8 mouse cellular contexts compared by ENCODE assay signal in genomic region chr16:16983131-16983533, GRCm38 (mm10). TPM values are rescaled to one million over a fixed set of nuclear protein-coding genes. Genes with fewer than 3 reads are reported as not detected.
DNase-seq lines count a peak whose midpoint lies in the region; ATAC-seq and TF ChIP-seq lines count a peak whose summit lies in the region.

Gene Mapk1, plus strand, starts transcription at chr16:16983382.

- H3K36me3 ChIP-seq in forebrain, embryonic 10.5 days (replicated peaks), result peaks cover 26% of the 10 kb centered on the region
- H3K36me3 ChIP-seq in heart, embryonic 15.5 days, result no peaks in the 10 kb centered on the region; the same call in 1 of the 2 replicates
- H3K36me3 ChIP-seq in liver, embryonic 14.5 days (replicated peaks; ENCODE audit: control insufficient read depth, insufficient read depth, low read depth), result peaks cover 3% of the 10 kb centered on the region
- no peaks in the 10 kb centered on the region for H3K36me3 ChIP-seq in neural tube, embryonic 11.5 days (ENCODE audit: control insufficient read depth, insufficient read depth, low read length)
- H3K36me3 ChIP-seq in stomach, postnatal 0 days (ENCODE audit: control insufficient read depth, insufficient read depth, low read length), result no peaks in the 10 kb centered on the region

- no peaks in the 10 kb centered on the region for H3K27me3 ChIP-seq in forebrain, embryonic 10.5 days (ENCODE audit: poor library complexity, severe bottlenecking)
- H3K27me3 ChIP-seq in heart, embryonic 15.5 days, result no peaks in the 10 kb centered on the region
- no peaks in the 10 kb centered on the region for H3K27me3 ChIP-seq in liver, embryonic 14.5 days (ENCODE audit: control insufficient read depth, insufficient read depth, low read length)
- H3K27me3 ChIP-seq in neural tube, embryonic 11.5 days (ENCODE audit: control insufficient read depth, insufficient read depth, low read length), result no peaks in the 10 kb centered on the region
- H3K27me3 ChIP-seq in stomach, postnatal 0 days (ENCODE audit: control insufficient read depth, insufficient read depth, low read length), result no peaks in the 10 kb centered on the region

- H3K27ac ChIP-seq in forebrain, embryonic 10.5 days, result peak within 1 kb of the TSS; percentile 97
- peak within 1 kb of the TSS; percentile 91 for H3K27ac ChIP-seq in heart, embryonic 15.5 days
- peak within 1 kb of the TSS; percentile 37 for H3K27ac ChIP-seq in liver, embryonic 14.5 days
- H3K27ac ChIP-seq in neural tube, embryonic 11.5 days (ENCODE audit: low read depth, low read length), result peak within 1 kb of the TSS; percentile 71
- H3K27ac ChIP-seq in stomach, postnatal 0 days (replicated peaks), result peak within 1 kb of the TSS; percentile 97

- ATAC-seq in heart, embryonic 15.5 days (replicated peaks; ENCODE audit: insufficient number of reproducible peaks, insufficient read depth, low FRiP score, low read depth), result peak; percentile 98
- peak; percentile 94 for ATAC-seq in liver, embryonic 14.5 days (ENCODE audit: insufficient read depth)
- ATAC-seq in neural tube, embryonic 11.5 days (ENCODE audit: insufficient read depth, low FRiP score, low TSS enrichment), result peak; percentile 98
- ATAC-seq in stomach, postnatal 0 days (ENCODE audit: low FRiP score, low TSS enrichment), result peak; percentile 99

- WGBS in forebrain, embryonic 10.5 days, result under 1% methylated on average over 35 of the region's 35 CpGs
- under 1% methylated on average over 35 of the region's 35 CpGs for WGBS in heart, embryonic 15.5 days
- WGBS in liver, embryonic 14.5 days (ENCODE audit: insufficient replicate concordance), result under 1% methylated on average over 35 of the region's 35 CpGs
- WGBS in neural tube, embryonic 11.5 days, result under 1% methylated on average over 35 of the region's 35 CpGs
- 0% methylated on average over 26 of the region's 35 CpGs for WGBS in stomach, postnatal 0 days

- TF ChIP-seq EP300 in liver, embryonic 14.5 days (IDR thresholded peaks at IDR 0.05; ENCODE audit: low read depth), result no peak
- no peak for TF ChIP-seq EP300 in stomach, postnatal 0 days (optimal IDR thresholded peaks at IDR 0.05)

- H3K9ac ChIP-seq in heart, embryonic 15.5 days, result peak within 1 kb of the TSS; percentile 80
- peak within 1 kb of the TSS; percentile 96 for H3K9ac ChIP-seq in liver, embryonic 14.5 days (replicated peaks)
- H3K9ac ChIP-seq in neural tube, embryonic 11.5 days (ENCODE audit: low read length), result peak within 1 kb of the TSS; percentile 75
- peak within 1 kb of the TSS; percentile 96 for H3K9ac ChIP-seq in stomach, postnatal 0 days (ENCODE audit: low read length)

- peak within 1 kb of the TSS; percentile 70 for H3K4me2 ChIP-seq in heart, embryonic 15.5 days
- H3K4me2 ChIP-seq in liver, embryonic 14.5 days (ENCODE audit: low read depth), result peak within 1 kb of the TSS; percentile 82
- H3K4me2 ChIP-seq in neural tube, embryonic 11.5 days (ENCODE audit: low read depth), result peak within 1 kb of the TSS; percentile 57
- peak within 1 kb of the TSS; percentile 81 for H3K4me2 ChIP-seq in stomach, postnatal 0 days (replicated peaks; ENCODE audit: low read depth)

- DNase-seq in CD8-positive naive resting alpha-beta T cell, adult 2 months (ENCODE audit: low read depth in 2 of 2, low spot score in 2 of 2), result peak; percentile 93 to 95
- peak; percentile 95 for DNase-seq in c-Kit-positive CD71-negative TER-119-negative erythroid progenitor cells, embryonic 14.5 days (ENCODE audit: low read depth)
- DNase-seq in forebrain, embryonic 10.5 days (ENCODE audit: extremely low spot score, low spot score), result peak; percentile 97
- peak; percentile 98 for DNase-seq in kidney, postnatal 25 days
- peak; percentile 90 to 92 (median 91) for DNase-seq in liver, embryonic 14.5 days (ENCODE audit: low read depth in 3 of 3, low spot score in 3 of 3)
- peak; percentile 96 for DNase-seq in neural tube, embryonic 11.5 days (ENCODE audit: low spot score)
- peak; percentile 97 for DNase-seq in stomach, postnatal 0 days (ENCODE audit: low spot score)

- peak within 1 kb of the TSS; percentile 98 for H3K4me3 ChIP-seq in forebrain, embryonic 10.5 days
- H3K4me3 ChIP-seq in heart, embryonic 15.5 days, result peak within 1 kb of the TSS; percentile 86
- peak within 1 kb of the TSS; percentile 91 to 98 for H3K4me3 ChIP-seq in liver, embryonic 14.5 days (ENCODE audit: insufficient read depth in 1 of 2, low read depth in 2 of 2, low read length in 2 of 2)
- H3K4me3 ChIP-seq in neural tube, embryonic 11.5 days (ENCODE audit: low read depth, low read length), result peak within 1 kb of the TSS; percentile 78
- peak within 1 kb of the TSS; percentile 98 for H3K4me3 ChIP-seq in stomach, postnatal 0 days (ENCODE audit: low read depth, low read length)

- peaks cover under 1% of the 10 kb centered on the region; the same call in 1 of the 2 replicates for H3K9me3 ChIP-seq in forebrain, embryonic 10.5 days
- no peaks in the 10 kb centered on the region for H3K9me3 ChIP-seq in heart, embryonic 15.5 days (replicated peaks)
- H3K9me3 ChIP-seq in liver, embryonic 14.5 days (ENCODE audit: control insufficient read depth, low read length), result no peaks in the 10 kb centered on the region
- no peaks in the 10 kb centered on the region for H3K9me3 ChIP-seq in neural tube, embryonic 11.5 days (ENCODE audit: control insufficient read depth, low read length)
- no peaks in the 10 kb centered on the region for H3K9me3 ChIP-seq in stomach, postnatal 0 days (ENCODE audit: control insufficient read depth, low read length)

- no peak for TF ChIP-seq CTCF in liver, embryonic 14.5 days (IDR thresholded peaks at IDR 0.05; ENCODE audit: low read depth)
- TF ChIP-seq CTCF in stomach, postnatal 0 days (IDR thresholded peaks at IDR 0.05; ENCODE audit: low read depth), result no peak

- peaks cover 28% of the 10 kb centered on the region for H3K4me1 ChIP-seq in forebrain, embryonic 10.5 days
- H3K4me1 ChIP-seq in heart, embryonic 15.5 days (replicated peaks), result peaks cover 19% of the 10 kb centered on the region
- H3K4me1 ChIP-seq in liver, embryonic 14.5 days (replicated peaks; ENCODE audit: control insufficient read depth in 2 of 2, insufficient read depth in 2 of 2, low read length in 1 of 2), result peaks cover 15 to 17% of the 10 kb centered on the region in 2 experiments
- peaks cover 6% of the 10 kb centered on the region; the same call in 1 of the 2 replicates for H3K4me1 ChIP-seq in neural tube, embryonic 11.5 days (ENCODE audit: control insufficient read depth, insufficient read depth, low read length)
- no peaks in the 10 kb centered on the region for H3K4me1 ChIP-seq in stomach, postnatal 0 days (replicated peaks; ENCODE audit: control insufficient read depth, insufficient read depth)

RNA-seq across cellular contexts. Expression of gene Mapk1, which starts in this region (rescaled TPM):
- 147 and 150 TPM in 2 replicates for polyA plus RNA-seq in forebrain, embryonic 10.5 days (2016; fragmentation: Nextera tagmentation; extraction: Ambion mirVana)
- polyA plus RNA-seq in heart, embryonic 15.5 days (2015; fragmentation: Nextera tagmentation; extraction: Ambion mirVana), result 119 and 121 TPM in 2 replicates
- polyA plus RNA-seq in liver, embryonic 14.5 days (2012; rRNA removed), result 41.1 and 55.1 TPM in 2 replicates
- polyA plus RNA-seq in liver, embryonic 14.5 days (2014; fragmentation: Nextera tagmentation; extraction: Ambion mirVana), result 91.6 and 107 TPM in 2 replicates
- 218 and 224 TPM in 2 replicates for polyA plus RNA-seq in neural tube, embryonic 11.5 days (2014; fragmentation: Nextera tagmentation; extraction: Ambion mirVana)
- polyA plus RNA-seq in stomach, postnatal 0 days (2015; fragmentation: Nextera tagmentation; extraction: Ambion mirVana), result 92.7 and 93.2 TPM in 2 replicates

Comparison
In these comparisons a context has a peak if more than half of its experiments do, and no peak if none do; other contexts are left out.
1. Peak in every context shown above with its lines: DNase-seq, ATAC-seq, H3K4me3 ChIP-seq and H3K27ac ChIP-seq.
2. H3K27ac ChIP-seq: peak in every context shown above with its lines; median percentile 97 in forebrain, embryonic 10.5 days; 97 in stomach, postnatal 0 days; 91 in heart, embryonic 15.5 days; 71 in neural tube, embryonic 11.5 days; 37 in liver, embryonic 14.5 days.